Mouse (Mus musculus) cerebellum, adult 9-10 months (tissue): ENCODE measurements around the gene Ifrd1.
"Not testable (repeated sequence)": the region's sequence is repeated elsewhere in the genome, so short reads cannot be mapped to it uniquely, and the experiment has no call there.

Experiments used
- DNase-seq: peaks from one replicate; pipeline ENCODE4 v3.0.0; 2022

The Ifrd1 gene

GRCm38 (mm10) chr12:40248454-40249180 lies at the start of gene Ifrd1:
Gene Ifrd1 (minus strand): TSS chr12:40248504.
- no peak for DNase-seq

GRCm38 (mm10) chr12:40286539-40286938 lies 38.2 kb upstream of the Ifrd1 start:
- no peak for DNase-seq

GRCm38 (mm10) chr12:40280596-40281325 lies 32.5 kb upstream of the Ifrd1 start:
- DNase-seq: no peak

- no peak for DNase-seq
These were observed 29.3 kb upstream of the Ifrd1 start for GRCm38 (mm10) chr12:40277581-40277980.

DNA sequence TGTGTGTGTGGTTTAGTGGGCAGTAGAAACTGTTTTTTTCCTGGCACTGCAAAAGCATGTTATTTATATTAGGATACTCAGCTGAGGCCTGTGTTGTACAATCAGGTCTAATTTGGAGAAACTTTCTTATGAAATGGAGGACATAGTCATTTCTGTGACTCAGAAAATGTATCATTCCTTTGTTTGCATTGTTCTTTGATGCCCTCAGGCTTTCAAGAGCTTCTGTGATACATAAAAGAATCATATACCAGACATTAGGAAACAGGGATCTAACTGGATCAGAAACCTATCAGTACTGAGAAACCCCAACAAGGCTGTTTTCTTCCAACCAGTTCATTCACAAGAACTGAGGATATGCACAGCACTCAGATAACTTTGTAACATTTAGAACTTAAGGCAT lies 26.6 kb upstream of the Ifrd1 start:
- DNase-seq: no peak

- no peak for DNase-seq
These were observed 25.0 kb upstream of the Ifrd1 start for GRCm38 (mm10) chr12:40273339-40273738.

DNA sequence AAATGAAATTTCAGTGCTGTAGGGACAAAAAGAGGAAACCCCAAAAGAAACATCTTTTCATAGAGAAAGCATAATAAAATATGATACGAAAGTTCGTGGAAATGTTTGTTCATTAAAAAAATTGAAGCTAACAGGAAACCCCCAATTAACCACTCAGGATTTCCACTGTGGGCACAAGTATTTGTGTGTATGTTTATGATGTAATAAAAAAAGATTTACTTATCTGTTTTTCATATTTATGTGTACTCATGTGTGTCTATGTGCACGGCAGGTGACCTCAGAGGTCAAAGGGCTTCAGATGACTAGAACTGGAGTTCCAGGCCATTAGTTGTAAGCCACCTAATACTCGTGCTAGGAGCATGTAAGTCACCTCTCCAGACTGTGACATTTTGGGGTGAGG lies 24.4 kb upstream of the Ifrd1 start:
- no peak for DNase-seq

DNA sequence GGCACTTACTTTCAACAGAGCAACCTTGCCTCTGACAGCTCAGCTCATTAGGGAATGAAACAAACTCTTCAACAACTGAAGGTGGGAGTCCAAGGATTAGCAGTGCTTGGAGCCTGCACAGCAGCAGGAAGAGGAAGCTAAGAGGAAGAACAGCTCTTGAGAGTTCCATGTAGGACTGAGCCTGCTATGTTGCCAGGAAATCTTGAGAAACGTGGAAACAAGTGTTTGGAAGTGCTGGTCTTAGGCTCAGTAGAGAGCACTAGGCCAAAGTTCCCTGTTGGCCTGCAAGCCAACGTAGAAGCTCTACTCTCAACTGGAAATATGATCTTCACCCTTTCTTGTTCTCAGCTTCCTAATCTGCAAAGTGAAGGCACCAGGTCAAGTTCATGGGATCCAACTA lies 20.0 kb upstream of the Ifrd1 start:
- no peak for DNase-seq

- no peak for DNase-seq
These were observed 15.4 kb upstream of the Ifrd1 start for GRCm38 (mm10) chr12:40263712-40264111.

DNA sequence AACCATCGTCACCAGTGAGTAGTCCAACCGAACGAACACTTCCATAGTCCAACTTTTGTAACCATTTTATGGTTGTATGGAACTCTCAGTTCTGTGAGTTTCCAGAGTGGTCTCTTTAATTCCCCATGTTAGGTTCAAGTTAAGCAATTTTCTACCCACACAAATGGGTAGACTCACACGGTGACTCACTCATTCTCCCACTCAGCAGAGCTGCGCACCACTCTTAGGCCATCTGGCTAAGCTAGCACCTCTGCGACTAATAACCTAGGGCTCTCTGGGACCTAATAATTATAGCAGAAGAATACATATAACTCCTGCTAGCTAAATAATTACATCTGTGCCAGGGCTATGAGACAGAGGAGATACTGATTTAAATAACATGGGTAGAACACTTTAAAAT lies 14.7 kb upstream of the Ifrd1 start:
- DNase-seq: no peak

DNA sequence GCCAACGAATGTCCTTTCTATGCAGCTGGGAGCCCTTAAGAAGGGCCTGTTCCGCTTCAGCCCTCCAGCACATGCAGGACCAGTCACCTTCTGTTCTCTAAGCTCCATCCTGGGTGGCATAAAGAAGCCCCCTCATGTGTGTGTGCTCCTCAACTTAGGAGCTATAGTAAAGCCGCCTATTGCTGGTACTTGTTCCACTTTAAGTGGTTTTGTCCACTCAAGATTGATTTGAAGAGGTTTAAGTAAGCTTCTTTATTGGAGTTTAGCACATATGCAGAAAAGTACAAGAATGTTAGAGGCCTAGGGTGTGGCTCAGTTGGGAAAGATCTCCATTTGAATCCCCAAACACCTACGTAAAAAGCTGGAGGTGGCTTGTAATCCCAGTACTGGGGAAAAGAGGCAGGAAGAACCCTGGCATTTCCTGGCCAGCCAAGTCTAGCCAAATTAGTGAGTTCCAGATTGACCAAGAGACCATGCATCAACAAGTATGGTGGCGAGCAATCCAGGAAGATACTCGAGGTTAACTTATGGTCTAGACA lies 10.2 kb upstream of the Ifrd1 start:
- no peak for DNase-seq

GRCm38 (mm10) chr12:40257226-40257625 lies 8.9 kb upstream of the Ifrd1 start:
- peak; percentile 80 for DNase-seq

- DNase-seq: no peak
These were observed 8.2 kb upstream of the Ifrd1 start for GRCm38 (mm10) chr12:40256543-40256942.

- no peak for DNase-seq
These were observed 7.7 kb upstream of the Ifrd1 start for GRCm38 (mm10) chr12:40256033-40256432.

DNA sequence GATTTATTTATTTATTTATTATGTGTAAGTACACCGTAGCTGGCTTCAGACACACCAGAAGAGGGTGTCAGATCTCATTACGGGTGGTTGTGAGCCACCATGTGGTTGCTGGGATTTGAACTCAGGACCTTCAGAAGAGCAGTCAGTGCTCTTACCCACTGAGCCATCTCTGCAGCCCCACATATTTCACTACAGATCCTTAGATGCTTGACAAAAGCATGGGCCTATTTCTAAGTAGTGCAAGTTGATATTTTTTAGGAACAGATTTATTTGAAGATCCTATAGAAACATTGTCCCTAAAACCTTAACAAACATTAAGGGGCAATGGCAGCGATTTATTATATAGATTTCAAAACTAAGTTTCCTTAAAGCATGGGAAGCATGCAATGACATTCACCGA lies 7.0 kb upstream of the Ifrd1 start:
- DNase-seq: not testable (repeated sequence)

DNA sequence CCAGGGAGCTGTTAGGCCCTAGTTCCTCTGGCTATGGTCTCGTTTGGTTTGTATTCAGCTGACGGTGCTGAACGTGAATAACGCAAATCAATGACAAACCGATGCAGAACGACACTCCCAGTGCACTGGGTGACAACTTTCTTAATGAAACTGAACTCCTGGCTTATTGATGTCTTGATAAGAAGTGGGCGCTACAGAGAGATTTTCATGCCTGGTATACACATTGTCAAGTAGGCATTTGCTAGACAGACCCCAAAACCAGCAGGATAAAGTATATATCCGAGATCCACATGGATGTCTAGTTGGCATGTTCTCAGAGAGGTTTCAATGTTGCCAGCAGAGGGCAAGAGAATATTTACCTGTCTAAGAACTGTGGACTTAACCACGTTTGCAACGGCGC lies 6.4 kb upstream of the Ifrd1 start:
- DNase-seq: no peak

- DNase-seq: no peak
These were observed 4.9 kb upstream of the Ifrd1 start for GRCm38 (mm10) chr12:40253241-40253640.

DNA sequence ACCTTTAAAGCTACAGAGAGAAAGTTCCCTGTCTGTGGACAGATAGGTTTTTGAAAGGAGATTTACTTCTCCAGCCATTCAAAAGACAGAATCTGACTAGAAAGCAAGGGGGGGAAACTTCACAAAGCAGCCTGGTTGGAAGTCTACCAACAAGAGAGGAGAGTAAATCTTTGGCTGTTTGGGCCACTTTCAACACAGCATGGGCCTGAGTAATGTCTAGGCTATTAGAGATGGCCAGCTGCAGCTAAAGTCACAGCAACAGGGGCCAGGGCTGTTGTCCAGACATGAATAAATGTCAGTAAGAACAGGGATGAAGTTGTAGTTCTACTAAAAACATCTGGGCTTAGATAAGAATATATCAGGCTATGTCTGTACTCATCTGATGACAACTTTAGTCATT lies 2.0 kb upstream of the Ifrd1 start:
- no peak for DNase-seq

DNA sequence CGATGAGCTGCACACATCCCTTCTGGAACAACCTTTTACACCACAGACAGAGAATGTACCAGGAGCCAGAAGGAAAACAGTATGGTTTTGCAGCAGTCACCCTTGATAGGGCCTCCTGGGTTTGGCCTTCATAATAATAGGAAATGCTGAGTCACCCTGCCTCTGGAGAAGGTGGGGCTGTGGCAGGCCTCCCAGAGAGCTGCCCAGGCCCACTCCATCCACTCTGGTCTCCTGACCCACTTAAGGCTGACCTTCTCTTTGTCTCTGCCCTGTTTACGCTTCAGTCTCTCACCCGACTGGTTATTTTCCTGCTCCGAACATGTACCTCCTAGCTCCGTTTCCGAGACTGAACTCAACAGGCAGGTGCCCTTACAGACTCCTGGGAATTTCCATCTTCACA lies 328 bp downstream of the Ifrd1 start:
- DNase-seq: no peak

DNA sequence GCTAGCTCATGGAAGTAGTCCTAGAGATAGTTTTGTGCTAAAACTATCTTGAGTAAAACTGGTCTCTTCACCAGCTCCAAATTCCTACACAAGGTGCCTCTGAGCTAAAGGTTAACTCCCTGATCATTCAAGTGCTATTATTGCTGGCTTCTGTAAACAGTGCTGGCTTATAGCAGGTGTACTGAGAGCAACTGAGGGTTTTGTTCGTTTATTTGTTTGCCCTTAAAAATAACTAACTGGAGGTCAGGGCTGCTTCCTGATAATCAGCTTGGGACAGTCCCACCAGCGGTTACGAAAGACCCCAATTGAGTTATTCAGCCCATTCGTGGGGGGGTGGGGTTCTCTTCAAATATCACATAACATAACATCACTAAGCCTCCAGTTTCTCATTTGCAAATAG lies 920 bp downstream of the Ifrd1 start:
- DNase-seq: no peak

- DNase-seq: no peak
These were observed 2.8 kb downstream of the Ifrd1 start for GRCm38 (mm10) chr12:40245434-40245970.

GRCm38 (mm10) chr12:40244926-40245325 lies 3.4 kb downstream of the Ifrd1 start:
- DNase-seq: no peak

GRCm38 (mm10) chr12:40243821-40244221 lies 4.5 kb downstream of the Ifrd1 start:
- DNase-seq: no peak

- DNase-seq: no peak
These were observed 5.1 kb downstream of the Ifrd1 start for GRCm38 (mm10) chr12:40243241-40243640.
